Mouse (Mus musculus) cerebellum, postnatal 10 days (tissue): ENCODE results near the gene Gatb.

Experiments
- DNase-seq, 2 experiments: peaks; one replicate each; pipeline ENCODE4 v3.0.0; 2021; ENCODE audit warnings: mixed read lengths in 2 of 2

The Gatb gene

GRCm38 (mm10) chr3:85661926-85662813, 88.3 kb downstream of the Gatb start:
- DNase-seq = no peak

GRCm38 (mm10) chr3:85663826-85664225, 89.9 kb downstream of the Gatb start:
- no peak for DNase-seq

- peak; percentile 54 to 62 for DNase-seq
Observed at GRCm38 (mm10) chr3:85664591-85665171, 90.8 kb downstream of the Gatb start.

DNA sequence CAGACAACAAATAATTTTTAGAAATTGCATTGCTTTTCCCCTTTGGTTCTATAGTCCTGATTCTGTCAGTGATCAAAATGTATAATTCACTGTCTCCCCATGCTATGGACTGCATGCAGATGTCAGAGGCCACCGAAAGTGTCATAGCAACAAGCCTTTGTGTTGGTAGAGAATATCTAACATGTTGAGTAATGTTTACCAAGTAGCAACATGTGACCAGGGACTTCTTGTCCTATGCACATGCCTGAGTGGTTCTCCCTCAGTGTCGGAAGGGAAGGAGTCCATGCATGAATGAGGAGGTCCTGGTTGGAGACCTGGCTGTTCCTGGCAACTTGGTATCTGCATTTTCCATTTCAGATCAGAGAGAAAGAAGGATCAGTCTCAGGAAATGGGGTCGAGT, 92.2 kb downstream of the Gatb start:
- no peak for DNase-seq

DNA sequence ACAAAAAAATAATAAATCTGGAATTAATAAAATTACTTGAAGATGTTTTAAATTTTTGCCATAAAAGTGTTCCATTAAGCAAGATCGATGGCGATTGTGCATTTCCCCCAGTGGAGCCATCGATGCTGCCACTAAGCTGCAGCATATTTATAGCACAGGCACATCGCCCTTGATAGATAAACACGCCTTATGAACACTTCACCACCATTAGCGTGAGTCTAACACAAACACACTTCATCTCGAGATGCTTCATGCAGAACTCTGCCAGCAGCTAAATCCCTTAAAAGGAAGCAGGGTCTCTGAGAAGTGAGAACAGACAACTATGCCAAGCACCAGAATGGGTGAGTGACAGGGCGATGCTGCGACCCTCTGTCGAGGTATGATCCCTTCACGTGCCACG, 92.8 kb downstream of the Gatb start:
- no peak for DNase-seq

- no peak for DNase-seq
Observed at GRCm38 (mm10) chr3:85667683-85668082, 93.8 kb downstream of the Gatb start.

DNA sequence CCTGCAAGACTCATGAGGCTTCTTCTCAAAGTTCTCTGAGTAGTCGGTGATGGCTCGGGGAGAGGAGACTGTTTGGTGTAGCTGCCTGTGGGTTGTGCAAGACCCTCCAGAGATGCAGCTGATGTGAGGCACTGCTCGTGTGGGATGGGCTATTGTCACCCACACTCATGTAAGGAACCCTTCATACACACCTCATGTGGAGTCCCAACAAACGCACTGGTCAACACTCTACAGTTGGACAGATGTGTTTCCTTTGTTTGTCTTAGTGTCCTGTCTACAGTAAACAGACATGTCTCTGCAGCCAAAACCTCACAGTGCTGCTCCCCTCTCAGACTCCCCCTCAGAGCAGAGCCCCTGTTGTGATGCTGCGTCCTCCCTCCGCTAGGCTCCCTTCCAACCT, 95.9 kb downstream of the Gatb start:
- DNase-seq = no peak

DNA sequence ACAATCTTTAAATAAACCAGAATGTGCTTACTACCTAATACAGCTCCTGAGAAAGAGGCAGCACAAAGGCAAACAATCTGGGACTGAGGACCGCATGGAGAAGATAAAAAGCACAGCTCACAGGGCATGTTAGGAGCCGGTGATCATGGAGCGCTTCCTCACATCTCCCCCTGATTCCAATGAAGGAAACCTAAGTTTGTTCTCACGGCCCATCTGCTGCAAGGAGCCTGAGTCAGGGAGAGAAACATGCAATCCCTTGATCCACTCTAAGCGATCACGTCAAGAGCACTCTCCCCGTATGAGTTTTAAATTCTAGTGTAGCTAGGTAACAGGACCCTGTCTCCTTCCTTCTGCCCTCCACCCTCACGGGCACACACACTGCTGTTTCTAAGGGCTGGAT, 103.2 kb downstream of the Gatb start:
- no peak for DNase-seq

- no peak for DNase-seq
Observed at GRCm38 (mm10) chr3:85677952-85678351, 104.0 kb downstream of the Gatb start.

DNA sequence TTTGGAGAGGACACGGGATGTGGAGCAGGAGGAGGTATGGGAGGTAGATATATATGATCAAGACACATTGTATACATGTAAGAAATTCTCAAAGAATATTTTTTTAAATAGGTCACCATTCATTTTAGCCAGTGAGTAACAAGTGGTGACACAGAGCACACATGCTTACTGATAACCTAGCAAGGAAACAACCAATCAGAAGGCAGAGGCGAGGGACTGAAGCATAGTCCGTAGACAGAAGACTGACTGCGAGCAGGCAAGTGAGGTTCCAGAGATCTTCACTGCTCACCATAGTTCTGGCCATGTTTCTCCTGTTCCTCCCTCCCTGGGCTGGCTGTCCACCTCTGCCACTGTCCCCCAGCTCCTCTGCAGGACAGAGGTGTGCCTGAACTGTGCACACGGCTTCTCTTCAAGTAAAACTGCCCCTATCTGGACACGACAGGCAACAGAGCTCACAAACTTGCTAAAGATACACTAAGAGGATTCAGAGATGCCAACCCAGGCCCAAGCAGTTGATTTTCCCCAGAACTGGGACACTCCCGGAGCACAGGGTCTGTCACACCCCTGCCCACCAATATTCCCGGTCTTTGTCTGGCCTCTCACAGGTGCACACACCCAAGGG, 105.5 kb downstream of the Gatb start:
- DNase-seq = no peak

DNA sequence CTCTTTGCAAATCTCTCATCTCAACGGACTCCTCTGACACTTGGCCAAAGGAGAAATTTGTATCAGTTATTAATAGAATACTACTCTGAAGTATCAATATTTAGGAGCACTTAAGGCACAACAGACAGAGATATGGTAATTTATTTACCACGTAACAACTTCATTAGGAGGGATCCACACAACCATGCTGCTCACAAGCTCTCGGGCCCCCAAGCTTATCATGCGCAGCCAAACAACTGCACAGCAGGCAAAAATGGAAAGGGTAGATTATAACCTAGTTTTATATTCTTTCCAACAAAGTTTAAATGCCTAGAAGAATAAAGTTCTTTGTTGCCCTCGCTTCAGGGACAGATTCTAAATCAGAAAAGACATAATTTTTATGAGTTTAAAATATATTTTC, 106.0 kb downstream of the Gatb start:
- no peak for DNase-seq

DNA sequence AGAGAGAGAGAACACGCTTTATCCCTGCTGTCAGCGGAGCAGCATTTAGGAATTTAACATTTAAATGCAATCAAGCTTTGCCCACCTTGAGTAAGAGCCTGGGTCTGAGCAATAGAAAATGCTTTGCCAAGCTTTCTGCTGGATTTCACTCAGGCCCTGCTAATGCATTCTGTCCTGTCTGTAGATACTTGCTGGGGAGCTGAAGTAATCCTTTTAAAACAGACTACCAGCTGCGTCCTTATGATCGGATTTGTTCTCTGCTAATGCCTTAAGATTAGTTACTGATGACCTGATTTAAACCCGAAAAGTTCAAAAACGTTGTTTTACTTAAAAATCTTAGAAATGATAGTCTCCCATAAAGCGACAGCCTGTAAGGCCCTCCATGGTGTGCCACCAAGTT, 107.2 kb downstream of the Gatb start:
- DNase-seq = no peak

- no peak for DNase-seq
Observed at GRCm38 (mm10) chr3:85683618-85684017, 109.7 kb downstream of the Gatb start.

DNA sequence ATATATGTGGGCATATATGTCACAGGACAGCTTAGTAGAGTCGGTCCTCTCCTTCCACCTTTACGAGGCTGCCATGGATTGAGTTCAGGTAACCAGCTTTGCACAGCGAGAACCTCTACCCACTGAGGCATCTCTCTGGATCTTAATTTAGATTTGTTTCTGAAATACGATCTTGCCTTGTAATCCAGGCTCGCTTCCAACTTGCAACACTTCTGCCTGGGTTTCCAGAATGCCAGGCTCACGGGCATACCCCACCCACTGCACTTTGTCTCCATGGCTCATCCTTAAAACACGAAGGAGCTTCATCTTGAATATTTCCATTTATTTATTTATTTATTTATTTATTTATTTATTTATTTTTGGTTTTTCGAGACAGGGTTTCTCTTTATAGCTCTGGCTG, 111.4 kb downstream of the Gatb start:
- DNase-seq = no peak

DNA sequence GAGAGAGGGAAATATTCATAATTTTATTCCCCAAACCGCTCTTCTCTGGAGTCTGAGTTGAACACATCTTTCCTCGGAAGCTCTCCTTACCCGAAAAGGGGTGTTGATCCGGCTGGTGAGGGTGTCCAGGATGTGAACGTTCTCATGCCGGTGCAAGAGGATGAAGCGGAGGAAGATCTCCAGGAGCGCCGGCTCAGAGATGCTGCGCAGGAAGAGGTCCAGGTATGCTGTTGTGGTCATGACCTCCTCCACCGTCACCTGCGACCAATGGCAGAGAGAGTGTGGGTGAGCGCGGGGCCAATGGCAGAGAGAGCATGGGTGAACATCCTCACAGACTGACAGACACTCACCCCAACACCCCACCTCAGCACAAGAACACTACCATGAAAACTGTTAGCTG, 114.4 kb downstream of the Gatb start:
- DNase-seq = no peak

- no peak for DNase-seq
Observed at GRCm38 (mm10) chr3:85691134-85691533, 117.2 kb downstream of the Gatb start.

DNA sequence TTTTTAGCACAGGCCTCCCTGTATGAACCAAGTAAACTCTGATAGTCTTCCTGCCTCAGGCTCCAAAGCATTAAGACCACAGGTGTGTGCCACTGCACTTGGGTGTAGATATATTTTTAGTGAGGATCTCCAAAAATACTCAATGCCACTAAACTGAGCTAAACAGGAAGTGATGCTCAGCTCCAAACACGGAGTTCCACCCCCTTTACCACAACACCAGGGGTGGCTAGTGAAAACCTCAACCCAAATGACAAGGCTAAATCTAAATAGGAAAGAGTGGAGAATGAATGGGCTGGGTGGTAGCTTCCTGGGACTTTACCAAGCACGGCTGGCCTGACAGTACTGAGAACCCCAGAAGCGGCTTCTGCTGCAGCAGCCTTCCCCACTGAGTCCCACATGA, 119.1 kb downstream of the Gatb start:
- no peak for DNase-seq

GRCm38 (mm10) chr3:85695056-85695455, 121.1 kb downstream of the Gatb start:
- no peak for DNase-seq

DNA sequence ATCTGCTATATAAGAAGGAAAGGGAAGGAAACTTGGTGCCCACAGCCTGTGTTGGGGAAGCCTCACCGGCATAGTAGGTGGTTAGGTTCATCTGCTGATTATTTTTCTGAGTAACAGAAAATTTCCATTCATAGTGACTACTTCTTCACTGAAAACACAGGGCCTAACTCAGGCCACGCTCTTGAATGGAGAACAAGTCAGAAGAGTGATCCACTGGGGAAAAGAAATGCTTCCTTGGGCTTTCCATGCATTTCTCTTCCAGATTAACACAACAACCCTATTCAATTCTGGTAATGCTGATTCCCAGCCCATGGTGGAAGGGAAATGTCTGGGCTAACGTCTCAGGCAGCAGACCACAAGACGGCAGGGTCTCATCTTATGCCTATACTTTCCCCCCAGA, 124.6 kb downstream of the Gatb start:
- DNase-seq = no peak

GRCm38 (mm10) chr3:85703141-85703882, 129.4 kb downstream of the Gatb start:
- DNase-seq = peak; percentile 48 to 56
